Mouse (Mus musculus): ENCODE results near the gene Adam30.

DNA sequence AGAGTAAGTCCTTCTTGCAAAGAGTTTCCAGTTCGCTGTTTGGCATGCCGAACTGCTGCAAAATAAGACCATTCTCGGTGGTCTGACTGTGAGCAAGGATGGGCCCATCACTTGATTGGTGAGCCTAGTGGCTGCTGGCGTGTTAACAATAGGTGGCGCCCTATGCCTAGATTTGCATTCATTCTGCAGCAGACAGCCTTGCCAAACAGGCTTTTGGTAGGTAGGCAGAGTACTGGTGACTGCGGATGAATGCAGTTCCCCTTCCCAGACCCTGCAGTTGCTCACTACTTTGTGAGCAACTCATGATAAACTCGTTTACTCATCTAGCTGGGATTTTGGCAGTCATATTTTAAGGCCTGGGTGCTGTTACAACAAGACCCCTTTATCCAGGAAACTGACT, 20.4 kb downstream of the Adam30 start:
- TF ChIP-seq POLR2A (IDR thresholded peaks at IDR 0.05; ENCODE audit: low read depth, low read length), result no peak
- peak; percentile 50; the same call in 1 of the 2 replicates for TF ChIP-seq CTCF (IDR thresholded peaks at IDR 0.05; ENCODE audit: borderline replicate concordance, insufficient read depth, low read length)

Measured in embryonic fibroblast, embryonic 13.5 days (primary cell).